Mouse (Mus musculus): ENCODE data around the gene Nell2. TPM values are rescaled to one million over a fixed set of nuclear protein-coding genes. Genes with fewer than 3 reads are reported as not detected.

The Nell2 gene
- polyA plus RNA-seq, 1 experiment = 0.62 TPM

- TF ChIP-seq MYOD1 (IDR thresholded peaks at IDR 0.05; ENCODE audit: control insufficient read depth, insufficient read length, low read depth) = no peak
- Histone ChIP-seq H3K36me3 (ENCODE audit: control insufficient read depth, insufficient read depth) (no peaks in the 10 kb centered on the region), H3K79me2 (ENCODE audit: control insufficient read depth, insufficient read depth) (no peaks in the 10 kb centered on the region), H3ac (ENCODE audit: control insufficient read depth, insufficient read length, low read depth) (no peak overlapping the region), H3K4me3 (ENCODE audit: insufficient read depth, poor library complexity, severe bottlenecking) (no peak overlapping the region), H3K79me3 (ENCODE audit: low read depth) (no peaks in the 10 kb centered on the region), H3K27me3 (ENCODE audit: control insufficient read depth, insufficient read depth, insufficient read length) (no peaks in the 10 kb centered on the region)
Observed at GRCm38 (mm10) chr15:95542632-95543031, 14.3 kb upstream of the Nell2 start.

- H3K27me3 ChIP-seq (ENCODE audit: control insufficient read depth, insufficient read depth, insufficient read length) = no peaks in the 10 kb centered on the region
- H3K36me3 ChIP-seq (ENCODE audit: control insufficient read depth, insufficient read depth) = no peaks in the 10 kb centered on the region
- no peak for TF ChIP-seq MYOD1 (IDR thresholded peaks at IDR 0.05; ENCODE audit: control insufficient read depth, insufficient read length, low read depth)
- TF ChIP-seq MYOG (IDR thresholded peaks at IDR 0.05; ENCODE audit: control insufficient read depth, extremely low read depth, insufficient read length) = no peak
- no peak for TF ChIP-seq CEBPB (IDR thresholded peaks at IDR 0.05; ENCODE audit: low read depth)
- no peak for TF ChIP-seq FOSL1 (IDR thresholded peaks at IDR 0.05; ENCODE audit: insufficient read depth, low read length, poor library complexity, severe bottlenecking)
- no peak for TF ChIP-seq USF1 (IDR thresholded peaks at IDR 0.05; ENCODE audit: low read depth)
- TF ChIP-seq MAX (IDR thresholded peaks at IDR 0.05) = no peak
- no peak for TF ChIP-seq CTCF (IDR thresholded peaks at IDR 0.05; ENCODE audit: control insufficient read depth, insufficient read depth, insufficient read length)
- no peaks in the 10 kb centered on the region for H3K79me2 ChIP-seq (ENCODE audit: control insufficient read depth, insufficient read depth)
- H3ac ChIP-seq (ENCODE audit: control insufficient read depth, insufficient read length, low read depth) = no peak overlapping the region
- no peaks in the 10 kb centered on the region for H3K79me3 ChIP-seq (ENCODE audit: low read depth)
- H3K4me3 ChIP-seq (ENCODE audit: insufficient read depth, poor library complexity, severe bottlenecking) = no peak overlapping the region
Observed at GRCm38 (mm10) chr15:95536724-95537123, 8.4 kb upstream of the Nell2 start.

- no peaks in the 10 kb centered on the region for H3K27me3 ChIP-seq (ENCODE audit: control insufficient read depth, insufficient read depth, insufficient read length)
- H3K79me3 ChIP-seq (ENCODE audit: low read depth) = no peaks in the 10 kb centered on the region
- H3K36me3 ChIP-seq (ENCODE audit: control insufficient read depth, insufficient read depth) = no peaks in the 10 kb centered on the region
- no peaks in the 10 kb centered on the region for H3K79me2 ChIP-seq (ENCODE audit: control insufficient read depth, insufficient read depth)
- H3ac ChIP-seq (ENCODE audit: control insufficient read depth, insufficient read length, low read depth) = no peak overlapping the region
- no peak overlapping the region for H3K4me3 ChIP-seq (ENCODE audit: insufficient read depth, poor library complexity, severe bottlenecking)
- no peak for TF ChIP-seq USF1 (IDR thresholded peaks at IDR 0.05; ENCODE audit: low read depth)
- TF ChIP-seq MYOG (IDR thresholded peaks at IDR 0.05; ENCODE audit: control insufficient read depth, extremely low read depth, insufficient read length) = no peak
- no peak for TF ChIP-seq FOSL1 (IDR thresholded peaks at IDR 0.05; ENCODE audit: insufficient read depth, low read length, poor library complexity, severe bottlenecking)
- TF ChIP-seq MAX (IDR thresholded peaks at IDR 0.05) = no peak
- TF ChIP-seq CEBPB (IDR thresholded peaks at IDR 0.05; ENCODE audit: low read depth) = no peak
- no peak for TF ChIP-seq MYOD1 (IDR thresholded peaks at IDR 0.05; ENCODE audit: control insufficient read depth, insufficient read length, low read depth)
- TF ChIP-seq CTCF (IDR thresholded peaks at IDR 0.05; ENCODE audit: control insufficient read depth, insufficient read depth, insufficient read length) = no peak
Observed at GRCm38 (mm10) chr15:95536230-95536629, 7.9 kb upstream of the Nell2 start.

- H3K36me3 ChIP-seq (ENCODE audit: control insufficient read depth, insufficient read depth) = no peaks in the 10 kb centered on the region
- H3K79me3 ChIP-seq (ENCODE audit: low read depth) = no peaks in the 10 kb centered on the region
- no peaks in the 10 kb centered on the region for H3K27me3 ChIP-seq (ENCODE audit: control insufficient read depth, insufficient read depth, insufficient read length)
- H3K4me3 ChIP-seq (ENCODE audit: insufficient read depth, poor library complexity, severe bottlenecking) = no peak overlapping the region
- no peak overlapping the region for H3ac ChIP-seq (ENCODE audit: control insufficient read depth, insufficient read length, low read depth)
- H3K79me2 ChIP-seq (ENCODE audit: control insufficient read depth, insufficient read depth) = no peaks in the 10 kb centered on the region
- TF ChIP-seq MYOG (IDR thresholded peaks at IDR 0.05; ENCODE audit: control insufficient read depth, extremely low read depth, insufficient read length) (no peak), MYOD1 (IDR thresholded peaks at IDR 0.05; ENCODE audit: control insufficient read depth, insufficient read length, low read depth) (no peak), FOSL1 (IDR thresholded peaks at IDR 0.05; ENCODE audit: insufficient read depth, low read length, poor library complexity, severe bottlenecking) (no peak), USF1 (IDR thresholded peaks at IDR 0.05; ENCODE audit: low read depth) (no peak), CTCF (IDR thresholded peaks at IDR 0.05; ENCODE audit: control insufficient read depth, insufficient read depth, insufficient read length) (no peak), CEBPB (IDR thresholded peaks at IDR 0.05; ENCODE audit: low read depth) (no peak), MAX (IDR thresholded peaks at IDR 0.05) (no peak)
Observed at GRCm38 (mm10) chr15:95534644-95535043, 6.3 kb upstream of the Nell2 start.

GRCm38 (mm10) chr15:95527461-95527947, 855 bp downstream of the Nell2 start:
- Histone ChIP-seq H3K79me3 (ENCODE audit: low read depth) (no peaks in the 10 kb centered on the region), H3K27me3 (ENCODE audit: control insufficient read depth, insufficient read depth, insufficient read length) (peaks cover 6% of the 10 kb centered on the region)
- no peak for TF ChIP-seq MAX (IDR thresholded peaks at IDR 0.05)
- TF ChIP-seq USF1 (IDR thresholded peaks at IDR 0.05; ENCODE audit: low read depth) = no peak
- TF ChIP-seq MYOD1 (IDR thresholded peaks at IDR 0.05; ENCODE audit: control insufficient read depth, insufficient read length, low read depth) = no peak
- TF ChIP-seq FOSL1 (IDR thresholded peaks at IDR 0.05; ENCODE audit: insufficient read depth, low read length, poor library complexity, severe bottlenecking) = no peak
- no peak for TF ChIP-seq CTCF (IDR thresholded peaks at IDR 0.05; ENCODE audit: control insufficient read depth, insufficient read depth, insufficient read length)
- no peak for TF ChIP-seq CEBPB (IDR thresholded peaks at IDR 0.05; ENCODE audit: low read depth)
- no peak for TF ChIP-seq MYOG (IDR thresholded peaks at IDR 0.05; ENCODE audit: control insufficient read depth, extremely low read depth, insufficient read length)

More at GRCm38 (mm10) chr15:95527461-95527947, 855 bp downstream of the Nell2 start:
- H3K4me3 ChIP-seq (ENCODE audit: insufficient read depth, poor library complexity, severe bottlenecking) = no peak overlapping the region
- no peak overlapping the region for H3ac ChIP-seq (ENCODE audit: control insufficient read depth, insufficient read length, low read depth)
- H3K79me2 ChIP-seq (ENCODE audit: control insufficient read depth, insufficient read depth) = no peaks in the 10 kb centered on the region
- H3K36me3 ChIP-seq (ENCODE audit: control insufficient read depth, insufficient read depth) = no peaks in the 10 kb centered on the region
